Mouse (Mus musculus) heart, embryonic 13.5 days (tissue): ENCODE data around the gene Ccz1. TPM values are rescaled to one million over a fixed set of nuclear protein-coding genes. Genes with fewer than 3 reads are reported as not detected.
A peak's percentile ranks its signal among the peaks of the same experiment; 100 is the strongest.

Source experiments
- ATAC-seq: fragments of 200-750 bp; cut with Nextera tagmentation; 2 replicates; pipeline ENCODE4 v1.8.0; 2017; ENCODE audit warnings: moderate TSS enrichment; ENCODE audit not compliant: insufficient number of reproducible peaks, low FRiP score, low TSS enrichment; ENCODE audit errors: extremely low read depth
- H3K27ac ChIP-seq: fragments of 300-500 bp; sonication (generic); replicated peaks from 2 replicates; pipeline ENCODE4 v1.5.1; 2015; ENCODE audit warnings: moderate library complexity, mild to moderate bottlenecking, inconsistent platforms
- H3K27me3 ChIP-seq: fragments of 300-500 bp; sonication (generic); replicated peaks from 2 replicates; pipeline ENCODE4 v1.6.1; 2015; ENCODE audit warnings: mild to moderate bottlenecking, inconsistent platforms
- H3K36me3 ChIP-seq: fragments of 300-500 bp; sonication (generic); 2 replicates; pipeline ENCODE4 v1.6.1; 2015; ENCODE audit warnings: mild to moderate bottlenecking, inconsistent platforms
- H3K4me1 ChIP-seq: fragments of 300-500 bp; sonication (generic); 2 replicates; pipeline ENCODE4 v1.6.1; 2015; ENCODE audit warnings: inconsistent platforms
- H3K4me2 ChIP-seq: fragments of 300-500 bp; sonication (generic); 2 replicates; pipeline ENCODE4 v1.6.1; 2015; ENCODE audit warnings: inconsistent platforms, mild to moderate bottlenecking, moderate library complexity
- H3K4me3 ChIP-seq: fragments of 300-500 bp; sonication (generic); 2 replicates; pipeline ENCODE4 v1.5.1; 2015; ENCODE audit warnings: moderate library complexity, mild to moderate bottlenecking, inconsistent platforms
- H3K9ac ChIP-seq: fragments of 300-500 bp; sonication (generic); 2 replicates; pipeline ENCODE4 v1.6.1; 2015; ENCODE audit warnings: inconsistent platforms, mild to moderate bottlenecking, moderate library complexity
- H3K9me3 ChIP-seq: fragments of 300-500 bp; sonication (generic); 2 replicates; pipeline ENCODE4 v1.6.1; 2016; ENCODE audit warnings: inconsistent platforms
- WGBS: fragments of 180-500 bp; shearing (Covaris S2); methylation state at CpG from one replicate; pipeline ENCODE4 v1.1.7; 2015; ENCODE audit warnings: mixed read lengths; 5-methylcytosine and 5-hydroxymethylcytosine counted together
- polyA plus RNA-seq: library from polyadenylated mRNA; unstranded; fragments of >200 nt; fragmentation: Nextera tagmentation; extraction: Ambion mirVana; gene quantifications from 2 replicates; pipeline ENCODE4 v1.2.1, GENCODE M21; 2015

The Ccz1 gene
- 48.1 and 50.9 TPM in 2 replicates for polyA plus RNA-seq

GRCm38 (mm10) chr5:144014551-144015311 lies at the start of gene Ccz1:
Ccz1 (minus strand) TSS chr5:144014877.
- peak within 1 kb of the TSS; percentile 70 for H3K4me2 ChIP-seq
- H3K9ac ChIP-seq: peak within 1 kb of the TSS; percentile 94
- 3% methylated on average over 46 of the region's 47 CpGs for WGBS
- ATAC-seq: peak; percentile 92
- no peaks in the 10 kb centered on the region for H3K27me3 ChIP-seq
- peak within 1 kb of the TSS; percentile 79 for H3K27ac ChIP-seq
- H3K4me3 ChIP-seq: peak within 1 kb of the TSS; percentile 94
- H3K9me3 ChIP-seq: no peaks in the 10 kb centered on the region
- peaks cover 6% of the 10 kb centered on the region for H3K4me1 ChIP-seq
- H3K36me3 ChIP-seq: peaks cover 29% of the 10 kb centered on the region

DNA sequence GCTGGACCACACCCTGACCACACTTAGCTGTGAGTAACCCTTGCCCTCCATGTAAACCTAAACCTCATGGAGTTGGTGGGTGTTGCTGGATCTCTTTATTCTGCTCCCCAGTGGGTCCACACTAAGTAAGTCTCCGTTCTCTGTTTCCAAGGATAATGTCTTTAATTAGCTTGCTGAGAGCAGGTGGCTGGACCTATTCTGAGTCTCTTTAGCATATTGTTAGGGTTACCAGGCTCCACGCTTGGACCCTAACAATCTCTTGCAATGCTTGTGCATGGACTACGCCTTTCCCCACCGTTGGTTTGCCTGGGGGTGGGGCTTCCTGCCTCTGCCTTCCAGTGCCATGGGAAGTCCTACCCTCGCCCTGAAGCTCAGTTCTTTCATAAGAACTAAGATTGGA lies 49.4 kb upstream of the Ccz1 start:
- no peaks in the 10 kb centered on the region for H3K9me3 ChIP-seq
- H3K4me3 ChIP-seq: no peak overlapping the region
- 69% methylated on average over 5 of the region's 5 CpGs for WGBS
- no peaks in the 10 kb centered on the region for H3K4me1 ChIP-seq
- H3K27me3 ChIP-seq: no peaks in the 10 kb centered on the region
- H3K36me3 ChIP-seq: no peaks in the 10 kb centered on the region
- no peak overlapping the region for H3K9ac ChIP-seq
- no peak for ATAC-seq
- no peak overlapping the region for H3K27ac ChIP-seq
- H3K4me2 ChIP-seq: no peak overlapping the region

GRCm38 (mm10) chr5:144054340-144054739 lies 39.7 kb upstream of the Ccz1 start:
- 85% methylated on average over 6 of the region's 6 CpGs for WGBS
- ATAC-seq: no peak
- H3K4me1 ChIP-seq: no peaks in the 10 kb centered on the region

DNA sequence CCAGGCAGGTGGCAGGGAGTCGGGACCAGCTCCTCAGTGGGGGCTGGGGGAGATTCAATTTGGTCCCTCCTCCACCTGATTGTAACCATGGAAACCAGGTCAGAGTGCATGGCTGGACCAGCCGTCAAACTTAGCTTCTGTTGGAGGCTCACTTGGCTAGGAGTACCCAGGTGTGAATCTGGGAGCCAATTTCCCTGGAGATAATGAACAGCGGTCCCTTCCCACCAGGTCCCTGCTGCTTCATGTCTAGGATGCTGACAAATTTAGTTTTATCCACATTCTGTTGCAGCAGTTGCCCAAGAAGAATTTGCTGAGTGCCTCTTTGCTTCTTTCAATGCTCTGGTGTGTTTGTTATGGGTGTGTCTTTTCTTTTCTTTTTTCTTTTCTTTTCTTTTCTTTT lies 38.8 kb upstream of the Ccz1 start:
- no peak for ATAC-seq
- Histone ChIP-seq H3K9me3 (no peaks in the 10 kb centered on the region), H3K4me2 (no peak overlapping the region), H3K9ac (no peak overlapping the region), H3K27ac (no peak overlapping the region), H3K27me3 (no peaks in the 10 kb centered on the region), H3K4me3 (no peak overlapping the region), H3K4me1 (no peaks in the 10 kb centered on the region), H3K36me3 (no peaks in the 10 kb centered on the region)
- 34% methylated on average over 3 of the region's 3 CpGs for WGBS

More at GRCm38 (mm10) chr5:144054340-144054739, 39.7 kb upstream of the Ccz1 start:
- Histone ChIP-seq H3K9ac (no peak overlapping the region), H3K4me2 (no peak overlapping the region), H3K27me3 (no peaks in the 10 kb centered on the region), H3K9me3 (no peaks in the 10 kb centered on the region), H3K36me3 (no peaks in the 10 kb centered on the region), H3K27ac (no peak overlapping the region), H3K4me3 (no peak overlapping the region)

DNA sequence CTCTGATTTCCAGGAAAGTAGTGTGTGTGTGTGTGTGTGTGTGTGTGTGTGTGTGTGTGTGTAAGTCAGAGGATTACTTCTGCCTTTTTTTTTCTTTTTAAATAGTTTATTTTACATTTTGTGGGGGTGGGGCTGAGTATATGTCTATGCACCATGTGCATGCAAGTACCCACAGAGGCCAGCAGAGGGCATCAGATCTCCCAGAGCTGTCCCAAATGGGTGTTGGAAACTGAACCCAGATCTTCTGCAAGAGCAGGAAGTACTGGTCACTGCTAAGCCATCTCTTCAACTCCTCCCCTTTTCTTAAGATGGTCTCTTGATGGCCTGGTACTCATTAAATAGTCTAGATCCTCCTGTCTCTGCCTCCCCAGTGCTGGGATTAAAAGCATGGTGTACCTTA lies 36.6 kb upstream of the Ccz1 start:
- no peak overlapping the region for H3K9ac ChIP-seq
- no peaks in the 10 kb centered on the region for H3K9me3 ChIP-seq
- no peak overlapping the region for H3K27ac ChIP-seq
- H3K36me3 ChIP-seq: no peaks in the 10 kb centered on the region
- ATAC-seq: no peak
- no peak overlapping the region for H3K4me3 ChIP-seq
- 0 out of 2 replicates have a peak, but pooled peaks cover 5% of the 10 kb centered on the region for H3K27me3 ChIP-seq
- H3K4me2 ChIP-seq: no peak overlapping the region
- H3K4me1 ChIP-seq: no peaks in the 10 kb centered on the region

DNA sequence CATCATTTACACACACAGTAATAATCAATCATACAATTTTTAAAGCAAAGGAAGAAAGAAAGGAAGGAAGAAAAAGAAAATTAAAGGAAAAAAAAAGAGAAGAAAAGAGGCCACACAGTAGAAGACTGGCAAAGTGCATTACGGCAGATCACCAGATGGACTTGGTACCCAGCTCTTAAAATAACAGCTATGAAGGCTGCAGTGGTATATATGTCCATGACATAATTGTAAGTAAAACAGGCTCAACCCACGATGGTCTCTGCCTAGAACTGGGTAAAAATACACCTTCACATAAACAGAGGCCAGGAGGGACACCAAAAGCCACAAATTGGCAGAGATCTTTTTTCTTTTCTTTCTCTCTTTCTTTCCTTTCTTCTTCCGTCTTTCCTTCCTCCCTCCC lies 35.2 kb upstream of the Ccz1 start:
- Histone ChIP-seq H3K27me3 (0 out of 2 replicates have a peak, but pooled peaks cover 5% of the 10 kb centered on the region), H3K9me3 (no peaks in the 10 kb centered on the region), H3K9ac (no peak overlapping the region), H3K36me3 (no peaks in the 10 kb centered on the region), H3K4me2 (no peak overlapping the region), H3K4me3 (no peak overlapping the region), H3K4me1 (no peaks in the 10 kb centered on the region), H3K27ac (no peak overlapping the region)
- no peak for ATAC-seq
- 54% methylated on average over 3 of the region's 3 CpGs for WGBS

GRCm38 (mm10) chr5:144047324-144047723 lies 32.6 kb upstream of the Ccz1 start:
- Histone ChIP-seq H3K4me2 (no peak overlapping the region), H3K27ac (no peak overlapping the region), H3K9ac (no peak overlapping the region), H3K9me3 (no peaks in the 10 kb centered on the region), H3K4me3 (no peak overlapping the region), H3K36me3 (no peaks in the 10 kb centered on the region), H3K27me3 (0 out of 2 replicates have a peak, but pooled peaks cover 5% of the 10 kb centered on the region), H3K4me1 (no peaks in the 10 kb centered on the region)
- no peak for ATAC-seq
- 61% methylated on average over 13 of the region's 13 CpGs for WGBS

GRCm38 (mm10) chr5:144043166-144043565 lies 28.5 kb upstream of the Ccz1 start:
- no peaks in the 10 kb centered on the region for H3K4me1 ChIP-seq
- no peak overlapping the region for H3K4me2 ChIP-seq
- no peak overlapping the region for H3K9ac ChIP-seq
- 0 out of 2 replicates have a peak, but pooled peaks cover 5% of the 10 kb centered on the region for H3K27me3 ChIP-seq
- 0 out of 2 replicates have a peak, but pooled peaks cover 9% of the 10 kb centered on the region for H3K9me3 ChIP-seq
- H3K27ac ChIP-seq: no peak overlapping the region
- no peak overlapping the region for H3K4me3 ChIP-seq
- WGBS: 80% methylated on average over 11 of the region's 11 CpGs
- ATAC-seq: no peak
- no peaks in the 10 kb centered on the region for H3K36me3 ChIP-seq

DNA sequence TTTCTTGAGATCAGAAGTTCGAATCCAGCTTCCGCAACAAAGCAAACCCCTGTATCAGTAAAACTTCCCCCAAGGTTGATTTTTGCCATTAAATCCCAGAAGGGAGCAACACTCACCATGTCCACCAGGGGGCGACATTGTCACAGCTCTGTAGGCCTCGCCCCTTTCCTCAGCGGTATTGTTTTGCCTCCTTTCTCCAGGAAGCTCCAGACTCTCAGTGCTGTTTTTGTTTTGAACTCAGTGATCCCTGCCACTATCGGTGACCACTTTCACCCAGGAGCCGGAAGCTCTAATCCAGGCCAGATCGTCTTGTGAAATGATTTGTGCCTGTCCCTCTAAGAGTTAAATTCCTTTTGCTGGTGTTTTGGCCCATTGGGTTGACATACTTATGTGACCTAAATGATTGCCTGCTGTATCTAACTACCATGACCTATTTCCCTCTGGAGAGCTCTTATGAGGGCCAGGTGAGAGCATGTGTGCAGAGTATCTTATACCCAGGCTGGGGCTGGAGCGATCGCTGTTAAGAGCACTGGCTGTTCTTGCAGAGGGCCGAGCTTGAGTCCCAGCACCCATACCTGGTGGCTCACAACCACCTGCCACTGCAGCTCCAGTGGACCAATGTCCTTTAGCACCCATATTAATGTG lies 26.2 kb upstream of the Ccz1 start:
- Histone ChIP-seq H3K36me3 (no peaks in the 10 kb centered on the region), H3K4me1 (no peaks in the 10 kb centered on the region), H3K27ac (no peak overlapping the region), H3K4me2 (peak overlapping the region; percentile 47; the same call in 1 of the 2 replicates), H3K9ac (no peak overlapping the region), H3K4me3 (no peak overlapping the region), H3K27me3 (no peaks in the 10 kb centered on the region), H3K9me3 (0 out of 2 replicates have a peak, but pooled peaks cover 9% of the 10 kb centered on the region)
- 45% methylated on average over 11 of the region's 11 CpGs for WGBS
- ATAC-seq: no peak

DNA sequence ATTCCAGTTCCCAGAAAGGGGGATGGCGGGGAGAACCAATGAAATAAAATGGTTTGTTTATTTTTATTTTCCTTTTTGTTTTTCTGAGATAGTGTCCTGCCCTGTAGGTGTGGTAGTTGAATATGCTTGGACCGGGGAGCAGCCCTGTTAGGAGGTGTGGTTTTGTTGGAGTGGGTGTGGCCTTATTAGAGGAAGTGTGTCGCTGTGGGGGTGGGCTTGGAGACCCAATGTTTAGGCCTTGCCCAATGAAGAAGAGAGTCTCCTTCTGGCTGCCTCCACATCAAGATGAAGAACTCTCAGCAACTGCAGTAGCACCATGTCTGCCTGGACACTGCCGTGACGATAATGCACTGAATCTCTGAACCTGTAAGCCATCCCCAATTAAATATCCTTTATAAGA lies 25.2 kb upstream of the Ccz1 start:
- H3K36me3 ChIP-seq: no peaks in the 10 kb centered on the region
- ATAC-seq: no peak
- H3K27ac ChIP-seq: no peak overlapping the region
- H3K9ac ChIP-seq: no peak overlapping the region
- H3K4me1 ChIP-seq: no peaks in the 10 kb centered on the region
- 83% methylated on average over 5 of the region's 5 CpGs for WGBS
- H3K9me3 ChIP-seq: 0 out of 2 replicates have a peak, but pooled peaks cover 9% of the 10 kb centered on the region
- H3K27me3 ChIP-seq: no peaks in the 10 kb centered on the region
- no peak overlapping the region for H3K4me2 ChIP-seq
- H3K4me3 ChIP-seq: no peak overlapping the region

- ATAC-seq: no peak
- Histone ChIP-seq H3K9ac (no peak overlapping the region), H3K9me3 (0 out of 2 replicates have a peak, but pooled peaks cover 9% of the 10 kb centered on the region), H3K4me2 (no peak overlapping the region), H3K4me3 (no peak overlapping the region), H3K36me3 (no peaks in the 10 kb centered on the region), H3K4me1 (no peaks in the 10 kb centered on the region), H3K27me3 (no peaks in the 10 kb centered on the region), H3K27ac (no peak overlapping the region)
- WGBS: 69% methylated on average over 9 of the region's 9 CpGs
Measured at GRCm38 (mm10) chr5:144039156-144039675, 24.5 kb upstream of the Ccz1 start.
